Mouse (Mus musculus) lung, adult 2 months (tissue): ENCODE results near the gene Gpr35.

Experiments
- CTCF ChIP-seq: fragments of 200-500 bp; IDR thresholded peaks from 2 replicates; pipeline ENCODE4 v1.5.1; 2011; ENCODE audit warnings: mild to moderate bottlenecking, low read length, control low read depth; ENCODE audit not compliant: insufficient read depth
- POLR2A ChIP-seq: fragments of 200-500 bp; IDR thresholded peaks from 2 replicates; pipeline ENCODE4 v1.6.1; 2011; ENCODE audit warnings: low read depth, mild to moderate bottlenecking, control low read depth, low read length, borderline replicate concordance; ENCODE audit errors: extremely low read depth

GRCm38 (mm10) chr1:93014460-93014859 is 63.8 kb downstream of the Gpr35 start:
- TF ChIP-seq CTCF (peak; percentile 87), POLR2A (no peak)
